Mouse (Mus musculus) lung, postnatal 0 days (tissue): ENCODE data around the gene Eml1. TPM values are rescaled to one million over a fixed set of nuclear protein-coding genes. Genes with fewer than 3 reads are reported as not detected.

ENCODE experiments used
- ATAC-seq: fragments of 200-750 bp; cut with Nextera tagmentation; 2 replicates; pipeline ENCODE4 v1.8.0; 2017; ENCODE audit warnings: moderate library complexity
- DNase-seq: peaks from one replicate; pipeline ENCODE4 v3.0.0-alpha.2; 2016; ENCODE audit warnings: low spot score
- H3K27ac ChIP-seq: fragments of 300-500 bp; sonication (generic); 2 replicates; pipeline ENCODE4 v1.5.1; 2014; ENCODE audit warnings: antibody characterized with exemption, mild to moderate bottlenecking, low read length, mixed read lengths
- H3K27me3 ChIP-seq: fragments of 300-500 bp; sonication (generic); replicated peaks from 2 replicates; pipeline ENCODE4 v1.6.1; 2014; ENCODE audit warnings: low read length, mixed read lengths; ENCODE audit not compliant: insufficient read depth
- H3K36me3 ChIP-seq: fragments of 300-500 bp; sonication (generic); 2 replicates; pipeline ENCODE4 v1.6.1; 2014; ENCODE audit warnings: low read length, mixed read lengths; ENCODE audit not compliant: insufficient read depth
- H3K4me1 ChIP-seq: fragments of 300-500 bp; sonication (generic); 2 replicates; pipeline ENCODE4 v1.6.1; 2014; ENCODE audit warnings: antibody characterized with exemption, low read depth, low read length, mixed read lengths; ENCODE audit not compliant: insufficient read depth
- H3K4me2 ChIP-seq: fragments of 300-500 bp; sonication (generic); replicated peaks from 2 replicates; pipeline ENCODE4 v1.6.1; 2014; ENCODE audit warnings: low read depth, mild to moderate bottlenecking, low read length, moderate library complexity, mixed read lengths
- H3K4me3 ChIP-seq: fragments of 300-500 bp; sonication (generic); 2 replicates; pipeline ENCODE4 v1.5.1; 2014; ENCODE audit warnings: low read depth, low read length
- H3K9ac ChIP-seq: fragments of 300-500 bp; sonication (generic); replicated peaks from 2 replicates; pipeline ENCODE4 v1.6.1; 2014; ENCODE audit warnings: low read depth, mild to moderate bottlenecking
- H3K9me3 ChIP-seq: fragments of 300-500 bp; sonication (generic); 2 replicates; pipeline ENCODE4 v1.6.1; 2016; ENCODE audit warnings: low read length, mixed read lengths
- CTCF ChIP-seq: IDR thresholded peaks from 2 replicates; pipeline ENCODE4 v1.5.1; 2016; ENCODE audit warnings: antibody characterized with exemption, mild to moderate bottlenecking
- EP300 ChIP-seq: IDR thresholded peaks from 2 replicates; pipeline ENCODE4 v1.6.1; 2016; ENCODE audit warnings: antibody characterized with exemption, mild to moderate bottlenecking, control low read depth
- WGBS: fragments of 180-500 bp; shearing (Covaris S2); extraction: QIAGEN DNeasy Blood & Tissue Kit; methylation state at CpG from one replicate; pipeline ENCODE4 v1.1.7; 2014; 5-methylcytosine and 5-hydroxymethylcytosine counted together
- polyA plus RNA-seq: library from polyadenylated mRNA; unstranded; fragments of >200 nt; fragmentation: Nextera tagmentation; extraction: Ambion mirVana; gene quantifications from 2 replicates; pipeline ENCODE4 v1.2.1, GENCODE M21; 2015

Gene Eml1
- 55.0 and 68.7 TPM in 2 replicates for polyA plus RNA-seq

DNA sequence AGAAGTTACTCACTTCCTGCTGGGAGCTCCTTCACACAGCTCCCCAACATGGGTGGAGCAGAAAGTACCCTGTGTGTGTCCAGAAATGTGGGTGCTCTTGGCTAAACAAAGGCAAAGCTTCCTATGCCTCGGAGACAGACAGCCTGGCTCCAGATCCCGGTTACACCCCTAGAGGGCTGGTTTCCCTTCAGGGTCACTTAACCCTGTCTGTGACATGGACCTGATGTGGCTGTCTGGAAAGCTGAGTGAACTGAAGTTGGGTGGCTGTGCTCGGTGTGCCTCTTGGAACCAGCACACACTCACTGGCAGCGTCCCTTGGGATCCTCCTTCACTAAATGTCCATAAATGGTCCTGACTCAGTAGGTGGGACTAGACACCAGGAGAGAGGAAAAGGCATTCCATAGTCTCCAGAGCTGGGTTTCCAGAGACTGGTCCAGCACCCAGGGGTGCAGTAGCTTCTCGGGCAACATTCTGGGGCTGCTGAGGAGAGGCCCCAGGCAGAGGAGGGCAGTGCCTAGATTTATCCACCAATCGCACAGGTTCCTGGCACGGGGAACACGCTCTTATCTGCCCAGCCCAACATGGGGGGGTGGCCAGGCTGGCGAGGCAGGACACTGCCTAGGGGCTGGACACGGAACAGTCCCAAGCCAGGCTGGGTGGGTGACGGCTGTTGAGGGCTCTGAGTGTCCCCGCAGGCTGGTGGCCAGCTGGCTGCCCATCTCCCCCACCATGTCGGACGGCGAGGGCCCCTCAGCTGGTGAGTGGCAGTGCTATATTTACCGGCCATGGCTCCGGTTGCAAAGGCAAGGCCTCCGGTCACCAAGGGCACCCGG lies at the start of gene Eml1:
Eml1 (plus strand) TSS at position 362 of the 833 bp plus-strand sequence.
- DNase-seq = peak; percentile 89

DNA sequence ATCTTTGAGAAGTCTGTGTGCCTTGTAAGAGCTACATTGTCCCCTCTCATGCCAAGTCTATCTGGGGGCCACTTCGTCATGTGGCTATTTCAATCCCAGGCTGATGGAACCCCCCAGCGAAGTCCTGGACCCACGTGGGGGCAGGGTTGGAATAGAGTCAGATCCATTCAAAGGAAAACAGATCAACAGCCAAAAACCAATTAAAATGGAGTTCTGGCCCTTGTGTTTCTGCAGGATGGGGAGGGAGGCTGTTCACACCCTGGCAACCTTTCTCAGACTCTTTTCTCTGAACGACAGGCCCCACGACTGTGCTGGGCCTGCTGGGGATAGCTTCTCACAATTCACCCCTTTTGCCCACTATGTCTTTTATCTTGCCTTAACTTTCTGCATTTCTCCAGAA lies 44.4 kb upstream of the Eml1 start:
- ATAC-seq = no peak
- Histone ChIP-seq H3K27ac (no peak overlapping the region), H3K4me2 (no peak overlapping the region), H3K9ac (no peak overlapping the region), H3K4me3 (no peak overlapping the region), H3K36me3 (no peaks in the 10 kb centered on the region), H3K27me3 (peaks cover 23% of the 10 kb centered on the region), H3K4me1 (no peaks in the 10 kb centered on the region; the same call in 1 of the 2 replicates), H3K9me3 (no peaks in the 10 kb centered on the region)
- no peak for DNase-seq
- 39% methylated on average over 5 of the region's 5 CpGs for WGBS
- no peak for TF ChIP-seq EP300
- no peak for TF ChIP-seq CTCF

More for the DNA sequence above, at the start of gene Eml1:
- WGBS = 23% methylated on average over 19 of the region's 19 CpGs
- peaks cover 5% of the 10 kb centered on the region; the same call in 1 of the 2 replicates for H3K4me1 ChIP-seq
- no peaks in the 10 kb centered on the region for H3K27me3 ChIP-seq
- TF ChIP-seq CTCF = peak; percentile 55
- TF ChIP-seq EP300 = peak; percentile 97
- H3K4me2 ChIP-seq = peak within 1 kb of the TSS; percentile 55
- no peaks in the 10 kb centered on the region for H3K9me3 ChIP-seq
- peak; percentile 88 for ATAC-seq
- H3K27ac ChIP-seq = peak within 1 kb of the TSS; percentile 88
- H3K36me3 ChIP-seq = no peaks in the 10 kb centered on the region
- peak within 1 kb of the TSS; percentile 27 for H3K4me3 ChIP-seq
- peak within 1 kb of the TSS; percentile 48; the same call in 1 of the 2 replicates for H3K9ac ChIP-seq

DNA sequence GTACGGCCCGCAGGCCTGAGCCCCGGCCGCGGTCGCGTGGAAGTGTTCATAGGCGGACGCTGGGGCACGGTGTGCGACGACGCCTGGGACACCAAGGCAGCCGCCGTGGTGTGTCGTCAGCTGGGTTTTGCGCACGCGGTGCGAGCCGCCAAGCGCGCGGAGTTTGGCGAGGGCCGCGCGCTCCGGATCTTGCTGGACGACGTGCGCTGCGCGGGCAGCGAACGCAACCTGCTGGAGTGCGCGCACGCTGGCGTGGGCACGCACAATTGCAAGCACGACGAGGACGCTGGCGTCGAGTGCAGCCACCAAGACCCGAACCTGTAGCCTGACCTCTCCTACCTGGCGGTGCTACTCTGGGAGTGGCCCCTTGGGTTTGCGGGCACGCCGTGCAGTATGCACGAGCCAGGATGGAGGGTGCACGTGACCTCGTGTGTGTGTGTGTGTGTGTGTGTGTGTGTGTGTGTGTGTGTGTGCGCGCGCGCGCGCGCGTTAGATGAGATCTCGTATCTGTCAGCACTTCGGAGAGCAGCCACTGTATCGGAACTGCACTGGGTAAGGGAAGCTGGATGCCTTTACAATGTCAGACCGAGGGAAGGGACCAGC lies 42.8 kb upstream of the Eml1 start:
- no peak overlapping the region for H3K27ac ChIP-seq
- H3K9ac ChIP-seq = no peak overlapping the region
- 2% methylated on average over 63 of the region's 66 CpGs for WGBS
- TF ChIP-seq EP300 (no peak), CTCF (no peak)
- peak overlapping the region; percentile 24; the same call in 1 of the 2 replicates for H3K4me3 ChIP-seq
- no peaks in the 10 kb centered on the region for H3K9me3 ChIP-seq
- peak overlapping the region; percentile 50 for H3K4me2 ChIP-seq
- peak; percentile 43 for ATAC-seq
- H3K4me1 ChIP-seq = peaks cover under 1% of the 10 kb centered on the region; the same call in 1 of the 2 replicates
- peak; percentile 43 for DNase-seq
- peaks cover 23% of the 10 kb centered on the region for H3K27me3 ChIP-seq
- no peaks in the 10 kb centered on the region for H3K36me3 ChIP-seq

DNA sequence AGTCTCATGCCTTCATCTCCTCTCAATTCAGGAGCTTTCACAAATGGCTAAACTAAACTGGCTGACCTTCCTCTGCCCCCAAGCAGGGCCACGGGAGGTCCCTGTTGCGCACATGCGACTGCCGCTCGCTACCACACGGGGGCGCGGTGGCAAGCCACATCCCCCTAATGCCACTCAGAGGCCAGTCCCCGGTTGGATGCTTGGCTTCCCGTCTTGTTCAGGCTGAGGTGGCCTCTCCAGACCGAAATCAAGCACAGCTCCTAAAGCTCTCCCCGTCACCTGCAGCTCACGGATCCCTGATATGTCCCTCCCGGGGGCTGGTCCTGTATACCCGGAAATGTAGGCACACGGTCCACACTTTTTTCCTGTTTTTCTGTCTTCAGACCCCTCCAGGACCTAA lies 37.7 kb upstream of the Eml1 start:
- Histone ChIP-seq H3K9me3 (no peaks in the 10 kb centered on the region), H3K9ac (no peak overlapping the region), H3K4me1 (peaks cover 11% of the 10 kb centered on the region; the same call in 1 of the 2 replicates), H3K4me2 (peak overlapping the region; percentile 96), H3K27me3 (peaks cover 15% of the 10 kb centered on the region), H3K27ac (0 out of 2 replicates have a peak overlapping the region, but pooled peaks have one; percentile 2), H3K4me3 (peak overlapping the region; percentile 28), H3K36me3 (no peaks in the 10 kb centered on the region)
- TF ChIP-seq EP300 (no peak), CTCF (peak; percentile 99)
- DNase-seq (peak; percentile 90), ATAC-seq (peak; percentile 61)
- whole genome bisulfite sequencing = 2% methylated on average over 16 of the region's 16 CpGs

DNA sequence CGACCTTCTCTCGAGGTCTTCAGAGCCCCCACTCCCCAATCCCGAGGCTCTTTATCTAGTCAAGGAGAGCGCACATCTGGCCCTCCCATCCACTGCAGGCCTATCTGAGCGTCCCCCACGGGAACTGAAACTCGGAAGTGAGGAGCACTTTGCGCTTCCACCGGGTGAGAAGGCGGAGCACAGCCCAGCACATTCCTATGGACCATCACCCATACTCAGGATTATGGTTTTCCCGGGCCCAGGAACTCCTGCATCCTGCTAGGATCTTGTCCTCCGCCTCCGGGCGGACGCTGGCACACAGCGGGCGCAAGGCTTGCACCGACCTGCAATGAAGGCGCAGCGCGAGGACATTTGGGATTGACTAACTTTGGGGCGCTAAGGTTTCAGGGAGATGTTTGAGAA lies 37.3 kb upstream of the Eml1 start:
- TF ChIP-seq EP300 = no peak
- no peak for TF ChIP-seq CTCF
- Histone ChIP-seq H3K9me3 (no peaks in the 10 kb centered on the region), H3K27me3 (peaks cover 12% of the 10 kb centered on the region), H3K27ac (0 out of 2 replicates have a peak overlapping the region, but pooled peaks have one; percentile 2), H3K4me1 (peaks cover 11% of the 10 kb centered on the region; the same call in 1 of the 2 replicates), H3K9ac (no peak overlapping the region), H3K4me2 (peak overlapping the region; percentile 96), H3K4me3 (peak overlapping the region; percentile 28), H3K36me3 (no peaks in the 10 kb centered on the region)
- ATAC-seq = peak; percentile 16
- no peak for DNase-seq
- WGBS = 1% methylated on average over 22 of the region's 22 CpGs

DNA sequence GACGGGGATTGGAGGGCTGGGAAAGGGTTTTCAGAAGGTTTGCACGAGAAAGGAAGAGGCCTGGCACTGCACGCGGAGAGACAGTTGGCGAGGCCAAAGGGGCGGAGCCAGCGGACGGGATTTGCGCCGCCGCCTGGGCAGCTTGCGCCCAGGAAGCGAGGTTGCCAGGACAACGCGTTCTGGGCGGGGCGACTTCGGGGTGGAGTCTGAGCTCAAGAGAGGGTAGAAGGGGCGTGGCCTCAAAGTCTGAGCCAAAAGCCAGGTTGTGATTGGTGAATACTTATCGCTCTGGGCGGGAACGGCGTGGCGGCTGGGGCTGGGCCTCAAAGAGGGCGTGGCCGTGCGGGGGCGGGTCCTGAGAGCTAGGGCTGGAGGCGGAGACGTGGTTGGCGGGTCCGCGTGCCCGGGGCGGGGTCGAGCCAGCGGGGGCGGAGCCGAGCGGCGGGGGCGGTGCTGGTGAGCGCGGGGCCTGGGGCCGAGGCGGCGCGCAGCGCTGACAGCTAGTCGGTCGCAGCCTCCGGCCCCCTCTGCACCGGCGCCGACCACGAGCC lies 36.8 kb upstream of the Eml1 start, which contains the start of gene Cyp46a1:
Cyp46a1 (plus strand) TSS at position 487 of the 551 bp plus-strand sequence.
- H3K27me3 ChIP-seq = peaks cover 7% of the 10 kb centered on the region

More for the DNA sequence above, 36.8 kb upstream of the Eml1 start, which contains the start of gene Cyp46a1:
- DNase-seq (peak; percentile 100), ATAC-seq (peak; percentile 97)
- Histone ChIP-seq H3K4me1 (peaks cover 11% of the 10 kb centered on the region; the same call in 1 of the 2 replicates), H3K4me2 (peak within 1 kb of the TSS; percentile 96), H3K36me3 (no peaks in the 10 kb centered on the region), H3K4me3 (peak within 1 kb of the TSS; percentile 49), H3K27ac (0 out of 2 replicates have a peak within 1 kb of the TSS, but pooled peaks have one; percentile 2), H3K9me3 (no peaks in the 10 kb centered on the region), H3K9ac (0 out of 2 replicates have a peak within 1 kb of the TSS, but pooled peaks have one; percentile 26)
- WGBS = 1% methylated on average over 31 of the region's 56 CpGs
- TF ChIP-seq EP300 (no peak), CTCF (peak; percentile 45)
